Mouse (Mus musculus) small intestine, adult 2 months (tissue): Measurements from ENCODE around the gene Spns2. TPM values are rescaled to one million over a fixed set of nuclear protein-coding genes. Genes with fewer than 3 reads are reported as not detected.

ENCODE experiments used
- H3K27ac ChIP-seq: fragments of 200-500 bp; 2 replicates; pipeline ENCODE4 v1.5.1; 2012; ENCODE audit warnings: low read depth, low read length, control low read depth, inconsistent platforms; ENCODE audit not compliant: insufficient read depth
- H3K27me3 ChIP-seq: fragments of 200-500 bp; 2 replicates; pipeline ENCODE4 v1.6.1; 2012; ENCODE audit warnings: mild to moderate bottlenecking, moderate library complexity, low read length, inconsistent platforms; ENCODE audit not compliant: control insufficient read depth, insufficient read depth
- H3K36me3 ChIP-seq: fragments of 200-500 bp; 2 replicates; pipeline ENCODE4 v1.6.1; 2012; ENCODE audit warnings: mild to moderate bottlenecking, low read length, control low read depth, inconsistent platforms; ENCODE audit not compliant: control insufficient read depth, insufficient read depth
- H3K4me1 ChIP-seq: fragments of 200-500 bp; 2 replicates; pipeline ENCODE4 v1.6.1; 2012; ENCODE audit warnings: low read length, inconsistent platforms, mixed read lengths; ENCODE audit not compliant: control insufficient read depth, insufficient read depth, insufficient read length
- H3K4me3 ChIP-seq: fragments of 200-500 bp; 2 replicates; pipeline ENCODE4 v1.5.1; 2012; ENCODE audit warnings: low read depth, mild to moderate bottlenecking, control low read depth, inconsistent platforms, low read length, moderate library complexity
- CTCF ChIP-seq: fragments of 200-500 bp; IDR thresholded peaks from 2 replicates; pipeline ENCODE4 v1.5.1; 2012; ENCODE audit warnings: low read depth, mild to moderate bottlenecking, control low read depth, inconsistent platforms, low read length, moderate library complexity, mixed read lengths; ENCODE audit not compliant: insufficient replicate concordance, insufficient read length; ENCODE audit errors: extremely low read depth
- POLR2A ChIP-seq: fragments of 200-500 bp; IDR thresholded peaks from 2 replicates; pipeline ENCODE4 v1.6.1; 2012; ENCODE audit warnings: low read depth, mild to moderate bottlenecking, control low read depth, inconsistent platforms, low read length, moderate library complexity
- WGBS: fragments of 180-500 bp; shearing (Covaris S2); methylation state at CpG from one replicate; pipeline ENCODE4 v1.1.7; 2018; 5-methylcytosine and 5-hydroxymethylcytosine counted together
- polyA plus RNA-seq: library from polyadenylated mRNA; depleted of rRNA; stranded (reverse); fragments of >200 nt; gene quantifications from 2 replicates; pipeline ENCODE4 v1.2.3, GENCODE M21; 2012

Gene Spns2
- polyA plus RNA-seq, 1 experiment: 77.7 TPM

DNA sequence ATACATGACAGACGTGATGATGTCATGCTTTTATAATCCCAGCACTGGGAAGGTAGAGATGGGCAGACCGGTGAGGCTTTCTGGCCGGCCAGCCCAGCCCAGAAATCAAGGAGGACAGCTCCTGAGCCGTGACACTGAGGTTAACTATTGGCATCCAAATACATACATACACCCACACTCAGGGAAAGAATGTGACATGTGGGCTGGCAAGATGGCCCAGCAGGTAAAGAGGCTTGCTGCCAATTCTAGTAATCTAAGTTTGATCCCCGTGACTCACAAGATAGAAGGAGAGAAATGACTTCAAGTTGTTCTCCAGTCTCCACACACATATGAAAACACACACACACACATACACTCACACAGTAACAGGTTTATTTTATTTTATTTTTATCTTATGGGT is 41.4 kb upstream of the Spns2 start:
- WGBS: 76% methylated on average over 5 of the region's 5 CpGs
- TF ChIP-seq POLR2A (no peak), CTCF (no peak)
- Histone ChIP-seq H3K27ac (no peak overlapping the region), H3K4me3 (no peak overlapping the region), H3K27me3 (no peaks in the 10 kb centered on the region), H3K36me3 (no peaks in the 10 kb centered on the region), H3K4me1 (no peaks in the 10 kb centered on the region)

DNA sequence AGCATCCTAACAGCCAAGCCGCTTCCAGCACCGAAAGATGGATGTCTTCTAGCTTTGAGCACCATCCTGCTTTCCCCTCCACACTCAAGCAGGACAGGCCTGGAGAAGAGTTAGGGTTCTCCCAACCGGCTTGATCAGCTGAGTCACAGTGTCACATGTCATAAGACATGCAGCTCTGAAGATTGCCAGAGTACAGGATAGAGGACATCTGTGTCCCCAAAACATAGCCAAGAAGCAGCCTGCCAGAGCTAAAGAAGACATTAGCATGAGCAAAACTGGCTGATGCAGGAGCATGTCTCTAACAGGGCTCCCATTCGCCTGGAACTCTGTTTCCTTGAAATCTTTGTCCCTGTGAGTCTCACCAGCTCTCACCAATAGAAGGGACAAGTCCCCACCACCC is 36.5 kb upstream of the Spns2 start:
- TF ChIP-seq POLR2A (no peak), CTCF (no peak)
- H3K27ac ChIP-seq: no peak overlapping the region
- no peaks in the 10 kb centered on the region for H3K36me3 ChIP-seq
- peaks cover 8% of the 10 kb centered on the region; the same call in 1 of the 2 replicates for H3K4me1 ChIP-seq
- no peaks in the 10 kb centered on the region for H3K27me3 ChIP-seq
- WGBS: 88% methylated on average over 4 of the region's 4 CpGs
- no peak overlapping the region for H3K4me3 ChIP-seq

DNA sequence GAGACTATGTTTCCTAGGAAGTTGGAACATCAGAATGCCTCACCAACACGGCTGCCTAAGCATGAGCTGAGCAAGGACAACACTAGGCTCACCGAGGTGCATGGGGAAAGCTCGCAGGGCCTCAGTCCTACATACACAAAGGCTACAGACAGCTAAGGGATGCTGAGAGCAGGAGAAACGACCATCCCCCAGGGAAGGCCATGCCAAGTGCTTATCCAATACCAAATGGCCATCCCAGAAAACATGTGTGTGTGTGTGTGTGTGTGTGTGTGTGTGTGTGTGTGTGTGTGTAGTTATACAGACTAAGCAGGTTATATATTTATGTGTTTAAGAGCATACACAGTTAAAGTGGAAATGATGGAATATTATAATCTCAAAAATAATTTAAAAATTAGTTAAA is 34.0 kb upstream of the Spns2 start:
- Histone ChIP-seq H3K36me3 (no peaks in the 10 kb centered on the region), H3K4me3 (no peak overlapping the region), H3K4me1 (peaks cover 8% of the 10 kb centered on the region; the same call in 1 of the 2 replicates), H3K27ac (no peak overlapping the region), H3K27me3 (no peaks in the 10 kb centered on the region)
- no peak for TF ChIP-seq POLR2A
- no peak for TF ChIP-seq CTCF
- WGBS: 71% methylated on average over 4 of the region's 4 CpGs

DNA sequence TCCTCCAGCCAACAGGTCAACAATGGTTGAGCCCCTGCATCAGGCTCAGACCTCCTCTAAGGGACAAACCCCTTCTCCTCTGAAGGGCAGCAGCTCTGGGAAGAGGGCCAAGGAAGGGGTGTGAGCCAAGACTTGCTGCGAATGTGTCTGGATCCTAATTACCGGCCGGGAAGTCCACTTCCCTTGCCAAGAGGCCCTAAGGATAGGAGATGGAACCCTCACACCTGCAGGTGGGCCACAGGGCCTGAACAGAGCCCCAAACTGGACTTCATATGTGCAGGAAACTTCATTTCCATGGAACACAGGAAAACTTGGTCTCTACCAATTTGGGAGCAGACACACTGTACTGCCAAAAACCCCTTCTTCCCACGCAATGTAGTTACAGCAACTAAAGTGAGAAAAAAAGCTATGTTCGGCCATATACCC is 32.9 kb upstream of the Spns2 start:
- Histone ChIP-seq H3K4me1 (peaks cover 8% of the 10 kb centered on the region; the same call in 1 of the 2 replicates), H3K27me3 (no peaks in the 10 kb centered on the region), H3K36me3 (no peaks in the 10 kb centered on the region), H3K4me3 (no peak overlapping the region), H3K27ac (no peak overlapping the region)
- TF ChIP-seq POLR2A (no peak), CTCF (no peak)
- WGBS: 42% methylated on average over 5 of the region's 5 CpGs

DNA sequence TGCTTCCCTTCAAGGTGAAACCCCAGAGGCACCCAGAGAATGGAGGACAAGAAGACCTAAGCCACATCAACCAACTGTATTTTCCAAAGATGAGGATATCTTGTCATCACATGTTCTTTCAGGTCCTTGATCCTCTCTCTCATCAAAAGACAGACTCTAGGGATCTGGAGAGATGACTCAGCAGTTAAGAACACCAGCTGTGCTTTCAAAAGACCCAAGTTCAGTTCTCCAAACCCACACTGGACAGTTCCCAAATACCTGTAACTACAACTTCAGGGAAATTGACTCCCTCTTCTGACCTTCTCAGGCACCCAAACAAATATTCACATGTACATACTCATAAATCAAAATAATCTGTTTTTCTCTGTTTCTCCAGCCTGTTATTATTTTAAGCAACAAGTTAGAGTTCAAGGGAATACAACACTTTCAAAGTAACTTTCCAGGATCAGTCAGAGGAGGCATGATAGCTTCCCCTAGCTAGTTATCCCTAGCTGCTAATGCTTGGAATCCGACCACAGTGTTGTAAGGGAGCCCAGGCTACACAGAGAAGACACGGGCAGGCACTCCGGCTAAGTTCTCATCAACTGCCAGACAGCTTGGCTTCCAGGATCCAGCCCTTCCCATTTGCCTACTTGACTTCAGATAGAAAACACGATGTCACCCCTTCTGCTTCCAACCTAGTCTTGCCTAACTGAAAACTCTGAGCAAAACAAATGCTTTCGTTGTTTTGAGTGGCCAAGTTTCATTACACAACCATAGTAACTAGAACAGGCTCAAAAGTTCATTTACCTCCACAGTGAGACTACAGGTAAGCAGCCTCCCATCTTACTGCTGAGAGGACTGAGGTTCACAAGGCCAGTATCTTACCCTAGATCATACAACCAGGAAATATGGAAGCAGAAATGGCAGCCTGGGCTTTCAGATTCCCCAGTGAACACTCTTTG is 32.2 kb upstream of the Spns2 start:
- no peaks in the 10 kb centered on the region for H3K36me3 ChIP-seq
- H3K4me3 ChIP-seq: no peak overlapping the region
- H3K27me3 ChIP-seq: no peaks in the 10 kb centered on the region
- H3K27ac ChIP-seq: no peak overlapping the region
- TF ChIP-seq CTCF (no peak), POLR2A (no peak)
- H3K4me1 ChIP-seq: peaks cover 8% of the 10 kb centered on the region; the same call in 1 of the 2 replicates
- WGBS: 66% methylated on average over 5 of the region's 5 CpGs

DNA sequence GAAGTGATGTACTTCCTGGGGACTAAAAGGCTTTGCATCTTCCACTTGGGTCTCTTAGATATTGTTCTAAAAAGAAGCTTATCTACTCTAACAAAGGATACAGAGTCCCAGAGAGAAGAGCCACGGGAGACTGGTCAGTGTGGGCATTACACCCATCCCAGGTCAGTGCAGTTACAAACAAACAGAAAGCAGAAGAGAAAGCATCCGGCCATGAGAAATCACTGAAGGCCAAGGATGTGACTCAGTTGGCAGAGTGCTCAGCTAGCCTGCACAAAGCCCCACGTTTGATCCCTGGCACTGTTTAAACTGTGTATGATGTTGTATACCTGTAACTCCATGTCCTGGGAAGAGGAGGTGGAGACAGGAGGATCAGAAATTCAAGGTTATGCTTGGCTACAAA is 30.2 kb upstream of the Spns2 start:
- Histone ChIP-seq H3K27me3 (no peaks in the 10 kb centered on the region), H3K36me3 (no peaks in the 10 kb centered on the region), H3K4me3 (no peak overlapping the region), H3K4me1 (peaks cover 8% of the 10 kb centered on the region; the same call in 1 of the 2 replicates), H3K27ac (no peak overlapping the region)
- TF ChIP-seq POLR2A (no peak), CTCF (no peak)
- 55% methylated on average over 3 of the region's 3 CpGs for WGBS

DNA sequence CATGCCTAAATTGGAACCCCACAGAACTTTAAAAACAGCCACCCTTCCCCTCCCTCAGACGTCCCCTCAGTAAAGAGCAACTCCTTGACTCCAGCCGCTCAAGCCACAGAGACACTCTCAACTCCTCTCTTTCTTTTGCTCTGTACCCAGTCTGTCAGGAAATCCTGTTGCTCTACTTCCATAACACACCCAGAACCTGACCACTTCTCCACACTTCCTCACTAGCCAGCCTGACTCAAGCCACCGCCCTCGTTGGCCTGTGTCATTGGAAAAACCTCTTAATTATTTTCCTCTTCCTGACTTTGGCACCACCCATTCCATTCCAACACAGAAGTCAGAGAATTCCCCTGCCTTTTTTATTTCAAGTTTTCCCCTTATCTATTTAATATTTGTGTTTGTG is 29.5 kb upstream of the Spns2 start:
- H3K27me3 ChIP-seq: no peaks in the 10 kb centered on the region
- no peak overlapping the region for H3K27ac ChIP-seq
- no peak overlapping the region for H3K4me3 ChIP-seq
- H3K4me1 ChIP-seq: peaks cover 8% of the 10 kb centered on the region; the same call in 1 of the 2 replicates
- no peaks in the 10 kb centered on the region for H3K36me3 ChIP-seq
- WGBS: 67% methylated on average over 4 of the region's 4 CpGs
- TF ChIP-seq POLR2A: no peak
- no peak for TF ChIP-seq CTCF
